Mouse (Mus musculus): ENCODE data around the gene Aco2. TPM values are rescaled to one million over a fixed set of nuclear protein-coding genes. Genes with fewer than 3 reads are reported as not detected.
A peak's percentile ranks its signal among the peaks of the same experiment; 100 is the strongest.

The Aco2 gene
- polyA plus RNA-seq, 1 experiment, result 242 TPM

- DNase-seq, result no peak
- 75% methylated on average over 5 of the region's 5 CpGs for WGBS
- Histone ChIP-seq H3K4me3 (replicated peaks; ENCODE audit: extremely low read depth, low read depth, low read length) (no peak overlapping the region), H3K4me1 (ENCODE audit: control insufficient read depth, insufficient read depth, low read length) (no peaks in the 10 kb centered on the region)
- TF ChIP-seq POLR2A (IDR thresholded peaks at IDR 0.05; ENCODE audit: borderline replicate concordance, extremely low read depth, low read depth, low read length) (no peak), CTCF (IDR thresholded peaks at IDR 0.05; ENCODE audit: insufficient read depth, low read length) (no peak)
These were observed 78.6 kb downstream of the Aco2 start for GRCm38 (mm10) chr15:81950716-81951115.

GRCm38 (mm10) chr15:81951159-81951558 lies 79.0 kb downstream of the Aco2 start:
- 89% methylated on average over 9 of the region's 9 CpGs for WGBS
- no peak for DNase-seq
- no peak for TF ChIP-seq CTCF (IDR thresholded peaks at IDR 0.05; ENCODE audit: insufficient read depth, low read length)
- no peak for TF ChIP-seq POLR2A (IDR thresholded peaks at IDR 0.05; ENCODE audit: borderline replicate concordance, extremely low read depth, low read depth, low read length)
- H3K4me3 ChIP-seq (replicated peaks; ENCODE audit: extremely low read depth, low read depth, low read length), result no peak overlapping the region
- no peaks in the 10 kb centered on the region for H3K4me1 ChIP-seq (ENCODE audit: control insufficient read depth, insufficient read depth, low read length)

- TF ChIP-seq POLR2A (IDR thresholded peaks at IDR 0.05; ENCODE audit: borderline replicate concordance, extremely low read depth, low read depth, low read length) (no peak), CTCF (IDR thresholded peaks at IDR 0.05; ENCODE audit: insufficient read depth, low read length) (no peak)
- no peak for DNase-seq
- no peak overlapping the region for H3K4me3 ChIP-seq (replicated peaks; ENCODE audit: extremely low read depth, low read depth, low read length)
- WGBS, result 87% methylated on average over 4 of the region's 4 CpGs
- H3K4me1 ChIP-seq (ENCODE audit: control insufficient read depth, insufficient read depth, low read length), result no peaks in the 10 kb centered on the region
These were observed 80.2 kb downstream of the Aco2 start for GRCm38 (mm10) chr15:81952310-81952709.

GRCm38 (mm10) chr15:81954151-81954583 lies 82.1 kb downstream of the Aco2 start:
- Histone ChIP-seq H3K4me1 (ENCODE audit: control insufficient read depth, insufficient read depth, low read length) (no peaks in the 10 kb centered on the region), H3K4me3 (replicated peaks; ENCODE audit: extremely low read depth, low read depth, low read length) (no peak overlapping the region)
- TF ChIP-seq POLR2A (IDR thresholded peaks at IDR 0.05; ENCODE audit: borderline replicate concordance, extremely low read depth, low read depth, low read length), result no peak
- TF ChIP-seq CTCF (IDR thresholded peaks at IDR 0.05; ENCODE audit: insufficient read depth, low read length), result no peak
- DNase-seq, result no peak
- 80% methylated on average over 9 of the region's 9 CpGs for WGBS

- Histone ChIP-seq H3K4me1 (ENCODE audit: control insufficient read depth, insufficient read depth, low read length) (no peaks in the 10 kb centered on the region), H3K4me3 (replicated peaks; ENCODE audit: extremely low read depth, low read depth, low read length) (no peak overlapping the region)
- 87% methylated on average over 6 of the region's 6 CpGs for WGBS
- DNase-seq, result no peak
- TF ChIP-seq CTCF (IDR thresholded peaks at IDR 0.05; ENCODE audit: insufficient read depth, low read length), result no peak
- no peak for TF ChIP-seq POLR2A (IDR thresholded peaks at IDR 0.05; ENCODE audit: borderline replicate concordance, extremely low read depth, low read depth, low read length)
These were observed 82.6 kb downstream of the Aco2 start for GRCm38 (mm10) chr15:81954716-81955115.

- Histone ChIP-seq H3K4me3 (replicated peaks; ENCODE audit: extremely low read depth, low read depth, low read length) (no peak overlapping the region), H3K4me1 (ENCODE audit: control insufficient read depth, insufficient read depth, low read length) (no peaks in the 10 kb centered on the region)
- WGBS, result 94% methylated on average over 15 of the region's 15 CpGs
- no peak for DNase-seq
- TF ChIP-seq POLR2A (IDR thresholded peaks at IDR 0.05; ENCODE audit: borderline replicate concordance, extremely low read depth, low read depth, low read length) (no peak), CTCF (IDR thresholded peaks at IDR 0.05; ENCODE audit: insufficient read depth, low read length) (no peak)
These were observed 83.3 kb downstream of the Aco2 start for GRCm38 (mm10) chr15:81955414-81955813.

GRCm38 (mm10) chr15:81956457-81956856 lies 84.3 kb downstream of the Aco2 start:
- TF ChIP-seq POLR2A (IDR thresholded peaks at IDR 0.05; ENCODE audit: borderline replicate concordance, extremely low read depth, low read depth, low read length), result no peak
- peak; percentile 60 for TF ChIP-seq CTCF (IDR thresholded peaks at IDR 0.05; ENCODE audit: insufficient read depth, low read length)
- H3K4me3 ChIP-seq (replicated peaks; ENCODE audit: extremely low read depth, low read depth, low read length), result no peak overlapping the region
- WGBS, result 63% methylated on average over 8 of the region's 8 CpGs
- no peaks in the 10 kb centered on the region for H3K4me1 ChIP-seq (ENCODE audit: control insufficient read depth, insufficient read depth, low read length)
- peak; percentile 31 for DNase-seq

- 87% methylated on average over 11 of the region's 11 CpGs for WGBS
- Histone ChIP-seq H3K4me1 (ENCODE audit: control insufficient read depth, insufficient read depth, low read length) (no peaks in the 10 kb centered on the region), H3K4me3 (replicated peaks; ENCODE audit: extremely low read depth, low read depth, low read length) (no peak overlapping the region)
- DNase-seq, result no peak
- TF ChIP-seq POLR2A (IDR thresholded peaks at IDR 0.05; ENCODE audit: borderline replicate concordance, extremely low read depth, low read depth, low read length) (no peak), CTCF (IDR thresholded peaks at IDR 0.05; ENCODE audit: insufficient read depth, low read length) (no peak)
These were observed 85.5 kb downstream of the Aco2 start for GRCm38 (mm10) chr15:81957598-81957997.

- Histone ChIP-seq H3K4me1 (ENCODE audit: control insufficient read depth, insufficient read depth, low read length) (no peaks in the 10 kb centered on the region), H3K4me3 (replicated peaks; ENCODE audit: extremely low read depth, low read depth, low read length) (no peak overlapping the region)
- no peak for DNase-seq
- TF ChIP-seq POLR2A (IDR thresholded peaks at IDR 0.05; ENCODE audit: borderline replicate concordance, extremely low read depth, low read depth, low read length) (no peak), CTCF (IDR thresholded peaks at IDR 0.05; ENCODE audit: insufficient read depth, low read length) (no peak)
- 68% methylated on average over 3 of the region's 3 CpGs for WGBS
These were observed 86.8 kb downstream of the Aco2 start for GRCm38 (mm10) chr15:81958906-81959305.

- peak within 1 kb of the TSS; percentile 65 for H3K4me3 ChIP-seq (replicated peaks; ENCODE audit: extremely low read depth, low read depth, low read length)
- WGBS, result under 1% methylated on average over 77 of the region's 77 CpGs
- H3K4me1 ChIP-seq (ENCODE audit: control insufficient read depth, insufficient read depth, low read length), result no peaks in the 10 kb centered on the region
- TF ChIP-seq POLR2A (IDR thresholded peaks at IDR 0.05; ENCODE audit: borderline replicate concordance, extremely low read depth, low read depth, low read length) (peak; percentile 44; the same call in 1 of the 2 replicates), CTCF (IDR thresholded peaks at IDR 0.05; ENCODE audit: insufficient read depth, low read length) (peak; percentile 85)
- DNase-seq, result peak; percentile 98
These were observed 88.3 kb downstream of the Aco2 start, which contains the start of gene Pmm1 for GRCm38 (mm10) chr15:81960171-81961077. Pmm1 (minus strand) TSS chr15:81960930.
